Mouse (Mus musculus) liver, postnatal 0 days (tissue): ENCODE measurements around the gene 4921507P07Rik. TPM values are rescaled to one million over a fixed set of nuclear protein-coding genes. Genes with fewer than 3 reads are reported as not detected.

ENCODE experiments used
- ATAC-seq: fragments of 200-750 bp; cut with Nextera tagmentation; 2 replicates; pipeline ENCODE4 v1.8.0; 2017; ENCODE audit warnings: mild to moderate bottlenecking, moderate library complexity
- DNase-seq: peaks from one replicate; pipeline ENCODE4 v3.0.0-alpha.2; 2016
- H3K27ac ChIP-seq: fragments of 300-500 bp; sonication (generic); 2 replicates; pipeline ENCODE4 v1.5.1; 2014; ENCODE audit warnings: antibody characterized with exemption, moderate library complexity, mild to moderate bottlenecking, low read depth
- H3K27me3 ChIP-seq: fragments of 300-500 bp; sonication (generic); 2 replicates; pipeline ENCODE4 v1.6.1; 2014; ENCODE audit warnings: low read length, control low read depth, mixed read lengths; ENCODE audit not compliant: insufficient read depth
- H3K36me3 ChIP-seq: fragments of 300-500 bp; sonication (generic); replicated peaks from 2 replicates; pipeline ENCODE4 v1.6.1; 2014; ENCODE audit warnings: mild to moderate bottlenecking, control low read depth, low read length, moderate library complexity, mixed read lengths; ENCODE audit not compliant: insufficient read depth
- H3K4me1 ChIP-seq: fragments of 300-500 bp; sonication (generic); 2 replicates; pipeline ENCODE4 v1.6.1; 2014; ENCODE audit warnings: antibody characterized with exemption, mild to moderate bottlenecking, control low read depth; ENCODE audit not compliant: insufficient read depth
- H3K4me2 ChIP-seq: fragments of 300-500 bp; sonication (generic); 2 replicates; pipeline ENCODE4 v1.6.1; 2014; ENCODE audit warnings: low read depth, mild to moderate bottlenecking, low read length, moderate library complexity, mixed read lengths
- H3K4me3 ChIP-seq: fragments of 300-500 bp; sonication (generic); 2 replicates; pipeline ENCODE4 v1.5.1; 2014; ENCODE audit warnings: low read depth, low read length
- H3K9ac ChIP-seq: fragments of 300-500 bp; sonication (generic); replicated peaks from 2 replicates; pipeline ENCODE4 v1.6.1; 2014; ENCODE audit warnings: mild to moderate bottlenecking, moderate library complexity
- H3K9me3 ChIP-seq: fragments of 300-500 bp; sonication (generic); 2 replicates; pipeline ENCODE4 v1.6.1; 2016; ENCODE audit warnings: mild to moderate bottlenecking, control low read depth, low read length, mixed read lengths
- CTCF ChIP-seq: sonication (generic); IDR thresholded peaks from 2 replicates; pipeline ENCODE4 v1.5.1; 2016; ENCODE audit warnings: antibody characterized with exemption, low read depth
- EP300 ChIP-seq: IDR thresholded peaks from 2 replicates; pipeline ENCODE4 v1.6.1; 2016; ENCODE audit warnings: antibody characterized with exemption, low read depth, mild to moderate bottlenecking
- WGBS: fragments of 180-500 bp; shearing (Covaris S2); extraction: QIAGEN DNeasy Blood & Tissue Kit; methylation state at CpG from one replicate; pipeline ENCODE4 v1.1.7; 2014; ENCODE audit not compliant: insufficient replicate concordance; 5-methylcytosine and 5-hydroxymethylcytosine counted together
- microRNA-seq: library from miRNA; unstranded; fragments of <30 nt; microRNA quantifications from one replicate; pipeline ENCODE4, GENCODE M21; 2016
- polyA plus RNA-seq: library from polyadenylated mRNA; unstranded; fragments of >200 nt; fragmentation: Nextera tagmentation; extraction: Ambion mirVana; gene quantifications from 2 replicates; pipeline ENCODE4 v1.2.1, GENCODE M21; 2015

The 4921507P07Rik gene
- polyA plus RNA-seq, 1 experiment from 2014 or later, result 0.43 TPM

GRCm38 (mm10) chr6:50531920-50532319, 64.5 kb downstream of the 4921507P07Rik start:
- DNase-seq (no peak), ATAC-seq (no peak)
- no peaks in the 10 kb centered on the region for H3K36me3 ChIP-seq

GRCm38 (mm10) chr6:50531003-50531402, 65.4 kb downstream of the 4921507P07Rik start:
- Histone ChIP-seq H3K4me3 (no peak overlapping the region), H3K9me3 (no peaks in the 10 kb centered on the region), H3K4me1 (no peaks in the 10 kb centered on the region), H3K27ac (no peak overlapping the region), H3K36me3 (no peaks in the 10 kb centered on the region), H3K4me2 (no peak overlapping the region), H3K9ac (no peak overlapping the region), H3K27me3 (0 out of 2 replicates have a peak, but pooled peaks cover 3% of the 10 kb centered on the region)
- 61% methylated on average over 3 of the region's 3 CpGs for WGBS
- no peak for DNase-seq
- TF ChIP-seq CTCF, result no peak
- TF ChIP-seq EP300, result no peak
- ATAC-seq, result no peak

More at GRCm38 (mm10) chr6:50531920-50532319, 64.5 kb downstream of the 4921507P07Rik start:
- Histone ChIP-seq H3K4me1 (no peaks in the 10 kb centered on the region), H3K4me2 (no peak overlapping the region), H3K4me3 (no peak overlapping the region), H3K9ac (no peak overlapping the region), H3K27ac (no peak overlapping the region), H3K27me3 (0 out of 2 replicates have a peak, but pooled peaks cover 3% of the 10 kb centered on the region), H3K9me3 (no peaks in the 10 kb centered on the region)
- TF ChIP-seq CTCF (no peak), EP300 (no peak)
- 82% methylated on average over 8 of the region's 8 CpGs for WGBS

GRCm38 (mm10) chr6:50529194-50529593, 67.2 kb downstream of the 4921507P07Rik start:
- WGBS, result 71% methylated on average over 11 of the region's 11 CpGs
- Histone ChIP-seq H3K36me3 (no peaks in the 10 kb centered on the region), H3K9ac (no peak overlapping the region), H3K4me2 (no peak overlapping the region), H3K4me1 (no peaks in the 10 kb centered on the region), H3K9me3 (no peaks in the 10 kb centered on the region), H3K4me3 (no peak overlapping the region), H3K27ac (no peak overlapping the region), H3K27me3 (0 out of 2 replicates have a peak, but pooled peaks cover 3% of the 10 kb centered on the region)
- TF ChIP-seq EP300, result no peak
- no peak for TF ChIP-seq CTCF
- DNase-seq, result no peak
- no peak for ATAC-seq

- Histone ChIP-seq H3K27me3 (0 out of 2 replicates have a peak, but pooled peaks cover 3% of the 10 kb centered on the region), H3K9me3 (no peaks in the 10 kb centered on the region), H3K4me3 (no peak overlapping the region), H3K36me3 (no peaks in the 10 kb centered on the region), H3K4me2 (no peak overlapping the region), H3K27ac (no peak overlapping the region), H3K9ac (no peak overlapping the region), H3K4me1 (no peaks in the 10 kb centered on the region)
- DNase-seq (no peak), ATAC-seq (no peak)
- TF ChIP-seq EP300 (no peak), CTCF (no peak)
- WGBS, result 79% methylated on average over 9 of the region's 9 CpGs
These were observed 69.0 kb downstream of the 4921507P07Rik start for GRCm38 (mm10) chr6:50527416-50527815.

GRCm38 (mm10) chr6:50526597-50527024, 69.8 kb downstream of the 4921507P07Rik start:
- Histone ChIP-seq H3K27me3 (0 out of 2 replicates have a peak, but pooled peaks cover 6% of the 10 kb centered on the region), H3K4me3 (no peak overlapping the region), H3K9ac (no peak overlapping the region), H3K36me3 (no peaks in the 10 kb centered on the region), H3K27ac (no peak overlapping the region), H3K4me1 (no peaks in the 10 kb centered on the region), H3K4me2 (no peak overlapping the region), H3K9me3 (no peaks in the 10 kb centered on the region)
- ATAC-seq, result no peak
- WGBS, result 26% methylated on average over 7 of the region's 7 CpGs
- TF ChIP-seq CTCF (peak; percentile 93), EP300 (no peak)
- peak; percentile 60 for DNase-seq

- 88% methylated on average over 8 of the region's 8 CpGs for WGBS
- TF ChIP-seq EP300 (no peak), CTCF (no peak)
- H3K4me3 ChIP-seq, result no peak overlapping the region
These were observed 70.6 kb downstream of the 4921507P07Rik start for GRCm38 (mm10) chr6:50525846-50526245.

GRCm38 (mm10) chr6:50524261-50524896, 72.1 kb downstream of the 4921507P07Rik start:
- no peak overlapping the region for H3K4me3 ChIP-seq

More at GRCm38 (mm10) chr6:50525846-50526245, 70.6 kb downstream of the 4921507P07Rik start:
- no peak for DNase-seq
- Histone ChIP-seq H3K9ac (no peak overlapping the region), H3K36me3 (no peaks in the 10 kb centered on the region), H3K4me2 (no peak overlapping the region), H3K4me1 (no peaks in the 10 kb centered on the region), H3K27ac (no peak overlapping the region), H3K27me3 (0 out of 2 replicates have a peak, but pooled peaks cover 6% of the 10 kb centered on the region), H3K9me3 (no peaks in the 10 kb centered on the region)
- ATAC-seq, result no peak

More at GRCm38 (mm10) chr6:50524261-50524896, 72.1 kb downstream of the 4921507P07Rik start:
- Histone ChIP-seq H3K27me3 (0 out of 2 replicates have a peak, but pooled peaks cover 6% of the 10 kb centered on the region), H3K36me3 (no peaks in the 10 kb centered on the region), H3K9me3 (no peaks in the 10 kb centered on the region), H3K4me2 (no peak overlapping the region), H3K4me1 (no peaks in the 10 kb centered on the region), H3K9ac (no peak overlapping the region), H3K27ac (no peak overlapping the region)
- DNase-seq (no peak), ATAC-seq (no peak)
- TF ChIP-seq EP300 (no peak), CTCF (no peak)
- WGBS, result 85% methylated on average over 10 of the region's 10 CpGs

Small RNA genes within 50 kb of the gene (microRNA-seq; reads per million reads assigned to microRNA genes)
- not detected for gene Mir6371

Other genes starting within 250 kb of the 4921507P07Rik start
- gene Osbpl3, start 140.4 kb downstream of the 4921507P07Rik start, polyA plus RNA-seq, result 0.73 and 0.96 TPM in 2 replicates
- 71.6 and 73.2 TPM in 2 replicates for gene Cycs, start 30.1 kb downstream of the 4921507P07Rik start, polyA plus RNA-seq
- not detected in 2 replicates for gene Npvf, start 57.8 kb upstream of the 4921507P07Rik start, polyA plus RNA-seq